28 mouse cellular contexts compared by ENCODE assay signal in genomic region chr2:152447461-152447860, GRCm38 (mm10). TPM values are rescaled to one million over a fixed set of nuclear protein-coding genes. Genes with fewer than 3 reads are reported as not detected.
DNase-seq lines count a peak whose midpoint lies in the region; ATAC-seq lines count a peak whose summit lies in the region.
"Had no signal": no experiment of that assay in that cellular context is flagged by ENCODE, and none has a peak within 500 bp of the region (broad histone marks: within the 10 kb centered on the region; RNA-seq: fewer than 3 reads in every experiment).

No protein-coding gene starts in this region.

- no peak overlapping the region for H3K4me3 ChIP-seq in kidney, embryonic 14.5 days (ENCODE audit: low read length)
- H3K4me3 ChIP-seq: embryonic facial prominence, embryonic 15.5 days; erythroblast, embryonic 14.5 days; forebrain, embryonic 10.5 days; gastrocnemius, adult 2 months; heart, embryonic 13.5 days; hindbrain, embryonic 13.5 days had no signal

- ATAC-seq in kidney, embryonic 14.5 days (ENCODE audit: low FRiP score, low TSS enrichment) = peak; percentile 48; the same call in 1 of the 2 replicates
- ATAC-seq: CD4-positive, CD25-positive, alpha-beta regulatory T cell, adult 4 months; forebrain, embryonic 14.5 days; hindbrain, postnatal 0 days had no signal

- no peak overlapping the region for H3K4me2 ChIP-seq in kidney, embryonic 14.5 days (replicated peaks; ENCODE audit: low read depth, low read length)
- H3K4me2 ChIP-seq: embryonic facial prominence, embryonic 15.5 days; heart, embryonic 13.5 days; hindbrain, embryonic 13.5 days had no signal

- DNase-seq in adrenal gland, adult 2 months = peak; percentile 13
- no peak for DNase-seq in adrenal gland, postnatal 14 days
- DNase-seq in kidney, postnatal 14 days = no peak
- peak; percentile 30 for DNase-seq in ovary, postnatal 36 days (ENCODE audit: low spot score)
- DNase-seq in ovary, postnatal 14 days (ENCODE audit: low spot score) = no peak
- DNase-seq in lung, postnatal 36 days = no peak
- DNase-seq in left cerebral cortex, adult 11 months (ENCODE audit: low spot score) = no peak
- DNase-seq: adrenal gland, postnatal 25 days; B cell, adult 2 months; cerebellum, adult 8-10 months; cerebellum, postnatal 25 days; gastrocnemius, adult 2 months; gastrocnemius, postnatal 25 days; heart, adult 11 months; heart, postnatal 10 days had no signal

- H3K4me1 ChIP-seq in kidney, embryonic 14.5 days (ENCODE audit: control insufficient read depth, insufficient read depth, low read length) = peaks cover 17% of the 10 kb centered on the region
- H3K4me1 ChIP-seq: embryonic facial prominence, embryonic 15.5 days; hindbrain, embryonic 13.5 days had no signal

- H3K27me3 ChIP-seq in kidney, embryonic 14.5 days (ENCODE audit: control insufficient read depth, insufficient read depth, low read length) = no peaks in the 10 kb centered on the region; the same call in 1 of the 2 replicates
- H3K27me3 ChIP-seq: embryonic facial prominence, embryonic 15.5 days; heart, embryonic 13.5 days; hindbrain, embryonic 13.5 days had no signal

- no peaks in the 10 kb centered on the region for H3K36me3 ChIP-seq in kidney, embryonic 14.5 days (ENCODE audit: control insufficient read depth, insufficient read depth, low read length)
- H3K36me3 ChIP-seq: embryonic facial prominence, embryonic 15.5 days; forebrain, embryonic 10.5 days; heart, embryonic 13.5 days; hindbrain, embryonic 13.5 days had no signal

- no peaks in the 10 kb centered on the region for H3K9me3 ChIP-seq in kidney, embryonic 14.5 days (ENCODE audit: control insufficient read depth, low read length)
- H3K9me3 ChIP-seq: embryonic facial prominence, embryonic 15.5 days; forebrain, embryonic 10.5 days; G1E; heart, embryonic 13.5 days; hindbrain, embryonic 13.5 days had no signal

- 0 out of 2 replicates have a peak overlapping the region, but pooled peaks have one; percentile 11 for H3K27ac ChIP-seq in kidney, embryonic 14.5 days (ENCODE audit: low read depth, low read length)
- H3K27ac ChIP-seq: embryonic facial prominence, embryonic 15.5 days; forebrain, embryonic 10.5 days; gastrocnemius, adult 2 months; heart, embryonic 13.5 days; hindbrain, embryonic 13.5 days; hindbrain, postnatal 0 days had no signal

- H3K9ac ChIP-seq in kidney, embryonic 14.5 days (ENCODE audit: low read depth, low read length) = no peak overlapping the region
- H3K9ac ChIP-seq: embryonic facial prominence, embryonic 15.5 days; heart, embryonic 13.5 days; hindbrain, embryonic 13.5 days had no signal

- 18% methylated on average over 5 of the region's 5 CpGs for WGBS in kidney, embryonic 14.5 days

RNA-seq across cellular contexts. Expression of gene Defb23, which starts 17.0 kb away (rescaled TPM):
- not detected for total RNA-seq in adrenal gland, adult 2 months (2021)
- polyA plus RNA-seq in adrenal gland, adult 2 months (2012; rRNA removed) = not detected in 2 replicates
- not detected in 2 replicates for total RNA-seq in adrenal gland, postnatal 14 days (2021)
- not detected in 2 replicates for polyA plus RNA-seq in kidney, embryonic 14.5 days (2014; fragmentation: Nextera tagmentation; extraction: Ambion mirVana)
- total RNA-seq: adrenal gland, postnatal 25 days; G1E; gastrocnemius, adult 2 months; gastrocnemius, postnatal 25 days; heart, postnatal 10 days; hematopoietic stem cell, adult 5-6 weeks; hindbrain, postnatal 0 days had no signal
- polyA plus RNA-seq: CD4-positive, CD25-positive, alpha-beta regulatory T cell, adult 4 months; cortical plate, adult 2 months; embryonic facial prominence, embryonic 15.5 days; erythroblast, embryonic 14.5 days; forebrain, embryonic 10.5 days; forebrain, embryonic 14.5 days; G1E; heart, embryonic 13.5 days; hindbrain, embryonic 13.5 days; hindbrain, postnatal 0 days; intestine, embryonic 14.5 days had no signal

RNA-seq across cellular contexts. Expression of gene Defb20, which starts 29.4 kb away (rescaled TPM):
- not detected for total RNA-seq in adrenal gland, adult 2 months (2021)
- not detected in 2 replicates for polyA plus RNA-seq in adrenal gland, adult 2 months (2012; rRNA removed)
- not detected in 2 replicates for total RNA-seq in adrenal gland, postnatal 14 days (2021)
- not detected in 2 replicates for polyA plus RNA-seq in kidney, embryonic 14.5 days (2014; fragmentation: Nextera tagmentation; extraction: Ambion mirVana)
- total RNA-seq: adrenal gland, postnatal 25 days; gastrocnemius, adult 2 months; gastrocnemius, postnatal 25 days; heart, postnatal 10 days; hematopoietic stem cell, adult 5-6 weeks; hindbrain, postnatal 0 days had no signal
- polyA plus RNA-seq: CD4-positive, CD25-positive, alpha-beta regulatory T cell, adult 4 months; embryonic facial prominence, embryonic 15.5 days; erythroblast, embryonic 14.5 days; forebrain, embryonic 10.5 days; forebrain, embryonic 14.5 days; G1E; heart, embryonic 13.5 days; hindbrain, embryonic 13.5 days; hindbrain, postnatal 0 days; intestine, embryonic 14.5 days had no signal

RNA-seq across cellular contexts. Expression of gene 6820408C15Rik, which starts 32.1 kb away (rescaled TPM):
- under 1 TPM; 0.32 to 0.35 TPM for total RNA-seq in adrenal gland, adult 2 months (2021)
- polyA plus RNA-seq in adrenal gland, adult 2 months (2012; rRNA removed) = 0.07 and 0.13 TPM in 2 replicates
- 0.37 and 0.38 TPM in 2 replicates for total RNA-seq in adrenal gland, postnatal 14 days (2021)
- polyA plus RNA-seq in kidney, embryonic 14.5 days (2014; fragmentation: Nextera tagmentation; extraction: Ambion mirVana) = 0.37 TPM in 2 replicates
- total RNA-seq: adrenal gland, postnatal 25 days; gastrocnemius, adult 2 months; gastrocnemius, postnatal 25 days; hematopoietic stem cell, adult 5-6 weeks had no signal
- polyA plus RNA-seq: CD4-positive, CD25-positive, alpha-beta regulatory T cell, adult 4 months; erythroblast, embryonic 14.5 days had no signal

RNA-seq across cellular contexts. Expression of gene Zcchc3, which starts 32.6 kb away (rescaled TPM):
- total RNA-seq in adrenal gland, adult 2 months (2021) = 1 to 10 TPM; 5.4 to 7.8 TPM
- polyA plus RNA-seq in adrenal gland, adult 2 months (2012; rRNA removed) = 3.3 and 3.7 TPM in 2 replicates
- 8.3 and 9.9 TPM in 2 replicates for total RNA-seq in adrenal gland, postnatal 14 days (2021)
- 51.1 and 62.2 TPM in 2 replicates for polyA plus RNA-seq in kidney, embryonic 14.5 days (2014; fragmentation: Nextera tagmentation; extraction: Ambion mirVana)

RNA-seq across cellular contexts. Expression of gene Defb22, which starts 42.5 kb away (rescaled TPM):
- not detected for total RNA-seq in adrenal gland, adult 2 months (2021)
- polyA plus RNA-seq in adrenal gland, adult 2 months (2012; rRNA removed) = not detected in 2 replicates
- not detected in 2 replicates for total RNA-seq in adrenal gland, postnatal 14 days (2021)
- polyA plus RNA-seq in kidney, embryonic 14.5 days (2014; fragmentation: Nextera tagmentation; extraction: Ambion mirVana) = not detected in 2 replicates
- total RNA-seq: adrenal gland, postnatal 25 days; G1E; gastrocnemius, adult 2 months; gastrocnemius, postnatal 25 days; heart, postnatal 10 days; hematopoietic stem cell, adult 5-6 weeks; hindbrain, postnatal 0 days had no signal
- polyA plus RNA-seq: CD4-positive, CD25-positive, alpha-beta regulatory T cell, adult 4 months; cortical plate, adult 2 months; embryonic facial prominence, embryonic 15.5 days; erythroblast, embryonic 14.5 days; forebrain, embryonic 10.5 days; forebrain, embryonic 14.5 days; G1E; heart, embryonic 13.5 days; hindbrain, embryonic 13.5 days; hindbrain, postnatal 0 days; intestine, embryonic 14.5 days had no signal

Comparison
In these comparisons a context has a peak if more than half of its experiments do, and no peak if none do; other contexts are left out.
1. DNase-seq: peak in adrenal gland, adult 2 months (single experiment) and ovary, postnatal 36 days (single experiment); none in adrenal gland, postnatal 14 days (single experiment), kidney, postnatal 14 days (single experiment), ovary, postnatal 14 days (single experiment), lung, postnatal 36 days (single experiment) and left cerebral cortex, adult 11 months (single experiment).